Mouse (Mus musculus): Measurements from ENCODE around the gene Cntn5.

Gene Cntn5

GRCm38 (mm10) chr9:10229716-10230115 is 674.9 kb downstream of the Cntn5 start:
- in situ Hi-C loops (cut with MboI): no loop called here

GRCm38 (mm10) chr9:10226013-10226412 is 678.6 kb downstream of the Cntn5 start:
- in situ Hi-C loops (cut with MboI): no loop called here

- in situ Hi-C loops (cut with MboI): no loop called here
Measured at GRCm38 (mm10) chr9:10186063-10186462, 718.5 kb downstream of the Cntn5 start.

- in situ Hi-C loops (cut with MboI): no loop called here
Measured at GRCm38 (mm10) chr9:10170526-10170925, 734.0 kb downstream of the Cntn5 start.

- in situ Hi-C loops (cut with MboI): no loop called here
Measured at GRCm38 (mm10) chr9:10121350-10122057, 783.1 kb downstream of the Cntn5 start.

- in situ Hi-C loops (cut with MboI): no loop called here
Measured at GRCm38 (mm10) chr9:10116581-10116980, 788.0 kb downstream of the Cntn5 start.

GRCm38 (mm10) chr9:10109156-10109555 is 795.4 kb downstream of the Cntn5 start:
- in situ Hi-C loops (cut with MboI): no loop called here

- in situ Hi-C loops (cut with MboI): no loop called here
Measured at GRCm38 (mm10) chr9:10107861-10108260, 796.7 kb downstream of the Cntn5 start.

- in situ Hi-C loops (cut with MboI): no loop called here
Measured at GRCm38 (mm10) chr9:10101812-10102440, 802.6 kb downstream of the Cntn5 start.

- in situ Hi-C loops (cut with MboI): no loop called here
Measured at GRCm38 (mm10) chr9:10076282-10076681, 828.3 kb downstream of the Cntn5 start.

GRCm38 (mm10) chr9:10073401-10073800 is 831.2 kb downstream of the Cntn5 start:
- in situ Hi-C loops (cut with MboI): no loop called here

GRCm38 (mm10) chr9:10072860-10073259 is 831.7 kb downstream of the Cntn5 start:
- in situ Hi-C loops (cut with MboI): no loop called here

GRCm38 (mm10) chr9:10071271-10071670 is 833.3 kb downstream of the Cntn5 start:
- in situ Hi-C loops (cut with MboI): no loop called here

GRCm38 (mm10) chr9:10044969-10045789 is 859.4 kb downstream of the Cntn5 start:
- in situ Hi-C loops (cut with MboI): no loop called here

- in situ Hi-C loops (cut with MboI): no loop called here
Measured at GRCm38 (mm10) chr9:10043001-10043400, 861.6 kb downstream of the Cntn5 start.

GRCm38 (mm10) chr9:10015129-10015528 is 889.4 kb downstream of the Cntn5 start:
- in situ Hi-C loops (cut with MboI): no loop called here

GRCm38 (mm10) chr9:9984028-9984427 is 920.5 kb downstream of the Cntn5 start:
- in situ Hi-C loops (cut with MboI): no loop called here

- in situ Hi-C loops (cut with MboI): no loop called here
Measured at GRCm38 (mm10) chr9:9983220-9983619, 921.4 kb downstream of the Cntn5 start.

- in situ Hi-C loops (cut with MboI): no loop called here
Measured at GRCm38 (mm10) chr9:9965370-9965769, 939.2 kb downstream of the Cntn5 start.

GRCm38 (mm10) chr9:9960610-9961172 is 943.9 kb downstream of the Cntn5 start:
- in situ Hi-C loops (cut with MboI): no loop called here

GRCm38 (mm10) chr9:9949346-9949745 is 955.2 kb downstream of the Cntn5 start:
- in situ Hi-C loops (cut with MboI): no loop called here

GRCm38 (mm10) chr9:9944872-9945271 is 959.7 kb downstream of the Cntn5 start:
- in situ Hi-C loops (cut with MboI): no loop called here

Measured in mature B cell (primary cell).